Mouse (Mus musculus): ENCODE data around the gene Sp1. TPM values are rescaled to one million over a fixed set of nuclear protein-coding genes. Genes with fewer than 3 reads are reported as not detected.

The Sp1 gene
- total and polyA plus RNA-seq, 2 experiments from 2014 or later = 3.1 to 32.1 TPM

- peaks cover 16% of the 10 kb centered on the region; the same call in 1 of the 2 replicates for H3K4me1 ChIP-seq (ENCODE audit: control insufficient read depth, insufficient read depth)
- H3K27ac ChIP-seq (ENCODE audit: low read depth) = no peak overlapping the region
- TF ChIP-seq CTCF (IDR thresholded peaks at IDR 0.05; ENCODE audit: low read depth) (no peak), EP300 (IDR thresholded peaks at IDR 0.05; ENCODE audit: low read depth) (no peak)
- H3K9me3 ChIP-seq (replicated peaks; ENCODE audit: control insufficient read depth, low read length) = no peaks in the 10 kb centered on the region
- DNase-seq (ENCODE audit: low spot score) (peak; percentile 30), ATAC-seq (ENCODE audit: insufficient read depth, low read depth) (no peak)
- no peaks in the 10 kb centered on the region for H3K27me3 ChIP-seq (ENCODE audit: control insufficient read depth, insufficient read depth, low read length)
- H3K4me3 ChIP-seq (ENCODE audit: low read depth, low read length) = no peak overlapping the region
- 36% methylated on average over 4 of the region's 4 CpGs for WGBS
- H3K36me3 ChIP-seq (replicated peaks; ENCODE audit: control insufficient read depth, insufficient read depth, low read length) = no peaks in the 10 kb centered on the region; the same call in 1 of the 2 replicates
- H3K4me2 ChIP-seq (ENCODE audit: low read depth, low read length) = peak overlapping the region; percentile 79; the same call in 1 of the 2 replicates
- 0 out of 2 replicates have a peak overlapping the region, but pooled peaks have one; percentile 11 for H3K9ac ChIP-seq (replicated peaks; ENCODE audit: low read depth, low read length)
Observed at GRCm38 (mm10) chr15:102460971-102461370, 55.0 kb downstream of the Sp1 start.

- 78% methylated on average over 9 of the region's 9 CpGs for WGBS
- no peaks in the 10 kb centered on the region for H3K27me3 ChIP-seq (ENCODE audit: control insufficient read depth, insufficient read depth, low read length)
- ATAC-seq (ENCODE audit: insufficient read depth, low read depth) (no peak), DNase-seq (ENCODE audit: low spot score) (no peak)
- H3K27ac ChIP-seq (ENCODE audit: low read depth) = no peak overlapping the region
- H3K4me1 ChIP-seq (ENCODE audit: control insufficient read depth, insufficient read depth) = peaks cover 16% of the 10 kb centered on the region; the same call in 1 of the 2 replicates
- no peak overlapping the region for H3K4me3 ChIP-seq (ENCODE audit: low read depth, low read length)
- no peak for TF ChIP-seq EP300 (IDR thresholded peaks at IDR 0.05; ENCODE audit: low read depth)
- no peak for TF ChIP-seq CTCF (IDR thresholded peaks at IDR 0.05; ENCODE audit: low read depth)
- no peak overlapping the region for H3K4me2 ChIP-seq (ENCODE audit: low read depth, low read length)
- H3K36me3 ChIP-seq (replicated peaks; ENCODE audit: control insufficient read depth, insufficient read depth, low read length) = no peaks in the 10 kb centered on the region; the same call in 1 of the 2 replicates
- no peak overlapping the region for H3K9ac ChIP-seq (replicated peaks; ENCODE audit: low read depth, low read length)
- no peaks in the 10 kb centered on the region for H3K9me3 ChIP-seq (replicated peaks; ENCODE audit: control insufficient read depth, low read length)
Observed at GRCm38 (mm10) chr15:102461430-102462075, 55.6 kb downstream of the Sp1 start.

GRCm38 (mm10) chr15:102463666-102464065 is 57.7 kb downstream of the Sp1 start:
- H3K27ac ChIP-seq (ENCODE audit: low read depth) = no peak overlapping the region
- H3K27me3 ChIP-seq (ENCODE audit: control insufficient read depth, insufficient read depth, low read length) = no peaks in the 10 kb centered on the region
- no peaks in the 10 kb centered on the region for H3K9me3 ChIP-seq (replicated peaks; ENCODE audit: control insufficient read depth, low read length)
- peaks cover 16% of the 10 kb centered on the region; the same call in 1 of the 2 replicates for H3K4me1 ChIP-seq (ENCODE audit: control insufficient read depth, insufficient read depth)
- TF ChIP-seq CTCF (IDR thresholded peaks at IDR 0.05; ENCODE audit: low read depth) = peak; percentile 39
- TF ChIP-seq EP300 (IDR thresholded peaks at IDR 0.05; ENCODE audit: low read depth) = no peak
- H3K4me3 ChIP-seq (ENCODE audit: low read depth, low read length) = no peak overlapping the region
- no peak overlapping the region for H3K9ac ChIP-seq (replicated peaks; ENCODE audit: low read depth, low read length)
- H3K36me3 ChIP-seq (replicated peaks; ENCODE audit: control insufficient read depth, insufficient read depth, low read length) = no peaks in the 10 kb centered on the region; the same call in 1 of the 2 replicates
- ATAC-seq (ENCODE audit: insufficient read depth, low read depth) (no peak), DNase-seq (ENCODE audit: low spot score) (no peak)
- H3K4me2 ChIP-seq (ENCODE audit: low read depth, low read length) = no peak overlapping the region

- Histone ChIP-seq H3K36me3 (replicated peaks; ENCODE audit: control insufficient read depth, insufficient read depth, low read length) (peaks cover 3% of the 10 kb centered on the region; the same call in 1 of the 2 replicates), H3K9me3 (replicated peaks; ENCODE audit: control insufficient read depth, low read length) (no peaks in the 10 kb centered on the region), H3K27ac (ENCODE audit: low read depth) (no peak overlapping the region), H3K9ac (replicated peaks; ENCODE audit: low read depth, low read length) (no peak overlapping the region), H3K4me1 (ENCODE audit: control insufficient read depth, insufficient read depth) (peaks cover 14% of the 10 kb centered on the region), H3K4me2 (ENCODE audit: low read depth, low read length) (no peak overlapping the region), H3K4me3 (ENCODE audit: low read depth, low read length) (no peak overlapping the region), H3K27me3 (ENCODE audit: control insufficient read depth, insufficient read depth, low read length) (no peaks in the 10 kb centered on the region)
- WGBS = 93% methylated on average over 9 of the region's 9 CpGs
- DNase-seq (ENCODE audit: low spot score) = no peak
- TF ChIP-seq CTCF (IDR thresholded peaks at IDR 0.05; ENCODE audit: low read depth) (no peak), EP300 (IDR thresholded peaks at IDR 0.05; ENCODE audit: low read depth) (no peak)
- ATAC-seq (ENCODE audit: insufficient read depth, low read depth) = no peak
Observed at GRCm38 (mm10) chr15:102468675-102469370, 62.9 kb downstream of the Sp1 start.

DNA sequence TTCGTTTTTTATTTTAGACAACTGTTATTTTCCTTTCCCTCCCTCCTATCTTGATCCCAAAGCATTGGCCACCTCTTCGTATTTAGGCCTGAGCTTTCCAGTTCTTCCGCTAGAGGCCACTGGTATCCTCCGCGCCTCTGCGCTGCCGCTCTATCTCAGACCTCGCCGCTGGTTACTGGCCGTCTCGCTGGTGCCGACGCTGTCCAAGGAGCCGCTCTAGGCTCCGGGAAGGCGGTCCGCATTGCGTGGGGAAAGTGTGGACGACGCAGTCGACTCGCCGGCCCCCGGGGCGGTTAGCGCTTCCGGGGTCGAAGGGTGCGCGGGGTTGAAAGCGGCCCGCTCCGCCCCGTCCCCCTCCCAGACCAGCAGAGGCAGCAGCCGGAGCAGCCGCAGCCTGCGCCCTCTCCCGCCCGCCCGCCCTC is 64.3 kb downstream of the Sp1 start, which contains the start of gene Pcbp2:
TSS of gene Pcbp2 (plus strand) at position 357 of the 422 bp plus-strand sequence.
- peak; percentile 98 for ATAC-seq (ENCODE audit: insufficient read depth, low read depth)
- TF ChIP-seq EP300 (IDR thresholded peaks at IDR 0.05; ENCODE audit: low read depth) (no peak), CTCF (IDR thresholded peaks at IDR 0.05; ENCODE audit: low read depth) (peak; percentile 88)
- H3K36me3 ChIP-seq (replicated peaks; ENCODE audit: control insufficient read depth, insufficient read depth, low read length) = peaks cover 17% of the 10 kb centered on the region
- peak within 1 kb of the TSS; percentile 96 for H3K27ac ChIP-seq (ENCODE audit: low read depth)
- peaks cover 14% of the 10 kb centered on the region for H3K4me1 ChIP-seq (ENCODE audit: control insufficient read depth, insufficient read depth)
- peak within 1 kb of the TSS; percentile 87 for H3K4me3 ChIP-seq (ENCODE audit: low read depth, low read length)
- peak; percentile 98 for DNase-seq (ENCODE audit: low spot score)
- H3K9me3 ChIP-seq (replicated peaks; ENCODE audit: control insufficient read depth, low read length) = no peaks in the 10 kb centered on the region
- H3K9ac ChIP-seq (replicated peaks; ENCODE audit: low read depth, low read length) = peak within 1 kb of the TSS; percentile 93
- WGBS = under 1% methylated on average over 32 of the region's 40 CpGs
- H3K4me2 ChIP-seq (ENCODE audit: low read depth, low read length) = peak within 1 kb of the TSS; percentile 64
- H3K27me3 ChIP-seq (ENCODE audit: control insufficient read depth, insufficient read depth, low read length) = no peaks in the 10 kb centered on the region

All from heart, postnatal 0 days (tissue).